Mouse (Mus musculus): ENCODE results near the gene Fancm.
"Not testable (repeated sequence)": the region's sequence is repeated elsewhere in the genome, so short reads cannot be mapped to it uniquely, and the experiment has no call there.

GRCm38 (mm10) chr12:65172959-65173358, 97.6 kb downstream of the Fancm start:
- peak; percentile 14 to 80 (median 27); a peak in 4 of 6 replicates for TF ChIP-seq CTCF (IDR thresholded peaks at IDR 0.05 in 2 of 3, conservative IDR thresholded peaks at IDR 0.05 in 1 of 3; ENCODE audit: control insufficient read depth in 1 of 3, insufficient read depth in 1 of 3, low read depth in 2 of 3, low read length in 3 of 3, poor library complexity in 1 of 3, severe bottlenecking in 1 of 3)
- TF ChIP-seq POLR2A (IDR thresholded peaks at IDR 0.05; ENCODE audit: control insufficient read depth in 1 of 2, insufficient read depth in 1 of 2, low read depth in 1 of 2, low read length in 2 of 2, poor library complexity in 1 of 2); MAX (IDR thresholded peaks at IDR 0.05; ENCODE audit: low read length); UBTF (IDR thresholded peaks at IDR 0.05; ENCODE audit: borderline replicate concordance, insufficient read depth, low read depth, low read length); GABPA (IDR thresholded peaks at IDR 0.05; ENCODE audit: low read depth, low read length): not testable (repeated sequence)
